In genomic region chr1:87156199-87156587, GRCm38 (mm10) we compare ENCODE assay signal across 9 mouse cellular contexts. TPM values are rescaled to one million over a fixed set of nuclear protein-coding genes. Genes with fewer than 3 reads are reported as not detected.
A peak's percentile ranks its signal among the peaks of the same experiment; 100 is the strongest.
DNase-seq lines count a peak whose midpoint lies in the region; ATAC-seq and TF ChIP-seq lines count a peak whose summit lies in the region.
"Had no signal": no experiment of that assay in that cellular context is flagged by ENCODE, and none has a peak within 500 bp of the region (broad histone marks: within the 10 kb centered on the region; RNA-seq: fewer than 3 reads in every experiment).

Gene Ecel1, minus strand, starts transcription at chr1:87156521.

- H3K4me1 ChIP-seq in embryonic facial prominence, embryonic 11.5 days (ENCODE audit: control insufficient read depth, insufficient read depth, low read length) = no peaks in the 10 kb centered on the region
- no peaks in the 10 kb centered on the region for H3K4me1 ChIP-seq in hindbrain, embryonic 14.5 days (replicated peaks; ENCODE audit: control insufficient read depth, insufficient read depth, low read length)
- H3K4me1 ChIP-seq in midbrain, postnatal 0 days (ENCODE audit: insufficient read depth, low read length) = no peaks in the 10 kb centered on the region; the same call in 1 of the 2 replicates

- no peak for TF ChIP-seq CTCF in left cerebral cortex, adult 2 months (IDR thresholded peaks at IDR 0.05)
- no peak for TF ChIP-seq CTCF in midbrain, postnatal 0 days (IDR thresholded peaks at IDR 0.05)

- H3K4me2 ChIP-seq in embryonic facial prominence, embryonic 11.5 days (ENCODE audit: low read depth, low read length) = peak within 1 kb of the TSS; percentile 64
- peak within 1 kb of the TSS; percentile 73 for H3K4me2 ChIP-seq in hindbrain, embryonic 14.5 days (replicated peaks)
- H3K4me2 ChIP-seq in midbrain, postnatal 0 days (ENCODE audit: low read depth, low read length, poor library complexity, severe bottlenecking) = peak within 1 kb of the TSS; percentile 82

- no peak for ATAC-seq in embryonic facial prominence, embryonic 11.5 days (replicated peaks; ENCODE audit: insufficient number of reproducible peaks, low FRiP score, low TSS enrichment, low read depth)
- no peak; the same call in 1 of the 2 replicates for ATAC-seq in hindbrain, embryonic 14.5 days (ENCODE audit: low FRiP score)
- ATAC-seq in midbrain, postnatal 0 days (ENCODE audit: low FRiP score) = peak; percentile 21; the same call in 1 of the 2 replicates

- peaks cover 74% of the 10 kb centered on the region for H3K27me3 ChIP-seq in embryonic facial prominence, embryonic 11.5 days (ENCODE audit: control insufficient read depth, insufficient read depth, low read length)
- H3K27me3 ChIP-seq in hindbrain, embryonic 14.5 days (ENCODE audit: control insufficient read depth, insufficient read depth, low read length) = peaks cover 74% of the 10 kb centered on the region
- peaks cover 73% of the 10 kb centered on the region for H3K27me3 ChIP-seq in midbrain, postnatal 0 days (ENCODE audit: insufficient read depth, low read length)

- intact Hi-C loops in left cerebral cortex, adult 2 months (cut with DNase I) = no loop called here

- H3K9me3 ChIP-seq in embryonic facial prominence, embryonic 11.5 days (replicated peaks; ENCODE audit: control insufficient read depth, low read length) = no peaks in the 10 kb centered on the region
- H3K9me3 ChIP-seq in hindbrain, embryonic 14.5 days (ENCODE audit: control insufficient read depth, low read length) = no peaks in the 10 kb centered on the region
- H3K9me3 ChIP-seq in midbrain, postnatal 0 days (ENCODE audit: low read length) = no peaks in the 10 kb centered on the region

- 0% methylated on average over 11 of the region's 12 CpGs for WGBS in embryonic facial prominence, embryonic 11.5 days
- 3% methylated on average over 11 of the region's 12 CpGs for WGBS in hindbrain, embryonic 14.5 days
- 4% methylated on average over 12 of the region's 12 CpGs for WGBS in midbrain, postnatal 0 days

- no peaks in the 10 kb centered on the region for H3K36me3 ChIP-seq in embryonic facial prominence, embryonic 11.5 days (replicated peaks; ENCODE audit: control insufficient read depth, insufficient read depth, low read depth, low read length)
- no peaks in the 10 kb centered on the region for H3K36me3 ChIP-seq in hindbrain, embryonic 14.5 days (replicated peaks; ENCODE audit: control insufficient read depth, insufficient read depth)
- H3K36me3 ChIP-seq in midbrain, postnatal 0 days (ENCODE audit: insufficient read depth, low read length) = no peaks in the 10 kb centered on the region

- H3K4me3 ChIP-seq in left cerebral cortex, adult 2 months = peak within 1 kb of the TSS; percentile 41
- peak within 1 kb of the TSS; percentile 34 for H3K4me3 ChIP-seq in embryonic facial prominence, embryonic 11.5 days (ENCODE audit: low read depth, low read length)
- peak within 1 kb of the TSS; percentile 48 for H3K4me3 ChIP-seq in hindbrain, embryonic 14.5 days (replicated peaks; ENCODE audit: low read length)
- H3K4me3 ChIP-seq in midbrain, postnatal 0 days (ENCODE audit: low read depth, low read length) = peak within 1 kb of the TSS; percentile 48

- H3K9ac ChIP-seq in embryonic facial prominence, embryonic 11.5 days (replicated peaks; ENCODE audit: low read length) = peak within 1 kb of the TSS; percentile 20; the same call in 1 of the 2 replicates
- H3K9ac ChIP-seq in hindbrain, embryonic 14.5 days = peak within 1 kb of the TSS; percentile 67
- peak within 1 kb of the TSS; percentile 56 for H3K9ac ChIP-seq in midbrain, postnatal 0 days (replicated peaks; ENCODE audit: low read length, poor library complexity, severe bottlenecking)

- H3K27ac ChIP-seq in left cerebral cortex, adult 2 months = no peak within 1 kb of the TSS
- no peak within 1 kb of the TSS for H3K27ac ChIP-seq in embryonic facial prominence, embryonic 11.5 days (replicated peaks; ENCODE audit: low read depth, low read length)
- no peak within 1 kb of the TSS; the same call in 1 of the 2 replicates for H3K27ac ChIP-seq in hindbrain, embryonic 14.5 days
- no peak within 1 kb of the TSS for H3K27ac ChIP-seq in midbrain, postnatal 0 days (ENCODE audit: low read depth, low read length)

- DNase-seq in left cerebral cortex, adult 2 months (ENCODE audit: extremely low spot score in 1 of 2, low spot score in 2 of 2) = no peak
- DNase-seq in left cerebral cortex, adult 9 months (ENCODE audit: low spot score in 2 of 2) = no peak
- DNase-seq in embryonic facial prominence, embryonic 11.5 days (ENCODE audit: low spot score) = no peak
- DNase-seq in hindbrain, embryonic 14.5 days (ENCODE audit: low spot score) = no peak
- no peak for DNase-seq in midbrain, postnatal 0 days (ENCODE audit: low spot score)
- DNase-seq in right cerebral cortex, postnatal 4 days = no peak
- DNase-seq in layer of hippocampus, adult 9-11 months = no peak
- no peak for DNase-seq in frontal cortex, postnatal 14 days (ENCODE audit: low spot score in 2 of 2)
- DNase-seq: thymus, adult 18-20 months had no signal

RNA-seq across cellular contexts. Expression of gene Ecel1, which starts in this region (rescaled TPM):
- total RNA-seq in left cerebral cortex, adult 2 months (2021) = 10 to 100 TPM in 1 of 2 experiments, 1 to 10 TPM in 1; 7.1 to 13.4 TPM
- 0.74 and 2.1 TPM in 2 replicates for polyA plus RNA-seq in embryonic facial prominence, embryonic 11.5 days (2014; fragmentation: Nextera tagmentation; extraction: Ambion mirVana)
- polyA plus RNA-seq in hindbrain, embryonic 14.5 days (2014; fragmentation: Nextera tagmentation; extraction: Ambion mirVana) = 41.7 and 44.0 TPM in 2 replicates
- total RNA-seq in midbrain, postnatal 0 days (2014; rRNA removed) = 15.8 and 16.2 TPM in 2 replicates
- polyA plus RNA-seq in midbrain, postnatal 0 days (2015; fragmentation: Nextera tagmentation; extraction: Ambion mirVana) = 16.7 and 18.9 TPM in 2 replicates
